Mouse (Mus musculus) CD8-positive naive resting alpha-beta T cell, adult 57 days (primary cell): ENCODE measurements around the gene Fam122c. TPM values are rescaled to one million over a fixed set of nuclear protein-coding genes. Genes with fewer than 3 reads are reported as not detected.

Experiments used
- total RNA-seq: library from RNA; stranded (reverse); gene quantifications from one replicate; pipeline ENCODE4 v1.2.4, GENCODE M21; 2023

Gene Fam122c
- not detected for total RNA-seq

GRCm38 (mm10) chrX:53273124-53273523 lies at the start of gene Fam122c:
Fam122c (plus strand) TSS chrX:53273424.

GRCm38 (mm10) chrX:53240011-53240410 lies 33.2 kb upstream of the Fam122c start, which contains the start of gene Plac1:
Plac1 (minus strand) TSS chrX:53240111.

GRCm38 (mm10) chrX:53269289-53270062 lies 3.7 kb upstream of the Fam122c start, which contains the start of gene Fam122b:
Fam122b (minus strand) TSS chrX:53269805.

GRCm38 (mm10) chrX:53370366-53370740 lies 97.1 kb downstream of the Fam122c start, which contains the start of gene Mospd1:
Mospd1 (minus strand) TSS chrX:53370502.

Other genes starting within 250 kb of the Fam122c start
- gene Plac1, start 33.3 kb upstream of the Fam122c start, total RNA-seq = not detected
- 11.7 TPM for gene Fam122b, start 3.6 kb upstream of the Fam122c start, total RNA-seq
- 7.5 TPM for gene Mospd1, start 97.1 kb downstream of the Fam122c start, total RNA-seq
- not detected for gene Etd, start 161.5 kb downstream of the Fam122c start, total RNA-seq